Comparison of ENCODE assay signal across 29 mouse cellular contexts in genomic region chr15:74418635-74419034, GRCm38 (mm10).
DNase-seq lines count a peak whose midpoint lies in the region; ATAC-seq lines count a peak whose summit lies in the region.
"Had no signal": no experiment of that assay in that cellular context is flagged by ENCODE, and none has a peak within 500 bp of the region (broad histone marks: within the 10 kb centered on the region; RNA-seq: fewer than 3 reads in every experiment).

No protein-coding gene starts in this region.

- no peaks in the 10 kb centered on the region for H3K9me3 ChIP-seq in embryonic facial prominence, embryonic 14.5 days (ENCODE audit: control insufficient read depth, low read length)
- H3K9me3 ChIP-seq in embryonic facial prominence, embryonic 10.5 days, result no peaks in the 10 kb centered on the region
- H3K9me3 ChIP-seq: embryonic facial prominence, embryonic 13.5 days; forebrain, embryonic 10.5 days; forebrain, embryonic 13.5 days; heart, embryonic 10.5 days; heart, embryonic 13.5 days had no signal

- 79% methylated on average over 7 of the region's 7 CpGs for WGBS in embryonic facial prominence, embryonic 14.5 days
- 88% methylated on average over 7 of the region's 7 CpGs for WGBS in embryonic facial prominence, embryonic 10.5 days

- H3K4me2 ChIP-seq in embryonic facial prominence, embryonic 14.5 days (ENCODE audit: low read depth, low read length), result no peak overlapping the region
- H3K4me2 ChIP-seq: embryonic facial prominence, embryonic 13.5 days; forebrain, embryonic 13.5 days; heart, embryonic 13.5 days; hindbrain, embryonic 14.5 days had no signal

- ATAC-seq in embryonic facial prominence, embryonic 14.5 days (ENCODE audit: low read depth), result peak; percentile 70; the same call in 1 of the 2 replicates
- ATAC-seq: forebrain, embryonic 13.5 days; forebrain, embryonic 16.5 days; hindbrain, postnatal 0 days; inflammation-experienced regulatory T-cells, adult 6 months; intestine, embryonic 16.5 days; Patski had no signal

- H3K27me3 ChIP-seq in embryonic facial prominence, embryonic 14.5 days (replicated peaks; ENCODE audit: control insufficient read depth, insufficient read depth, low read length), result no peaks in the 10 kb centered on the region
- no peaks in the 10 kb centered on the region for H3K27me3 ChIP-seq in embryonic facial prominence, embryonic 10.5 days (replicated peaks; ENCODE audit: low read depth, poor library complexity, severe bottlenecking)
- H3K27me3 ChIP-seq: CH12.LX; embryonic facial prominence, embryonic 13.5 days; forebrain, embryonic 13.5 days had no signal

- H3K9ac ChIP-seq in embryonic facial prominence, embryonic 14.5 days (ENCODE audit: low read depth, low read length), result no peak overlapping the region
- H3K9ac ChIP-seq: embryonic facial prominence, embryonic 13.5 days; forebrain, embryonic 13.5 days; heart, embryonic 13.5 days; hindbrain, embryonic 14.5 days had no signal

- H3K36me3 ChIP-seq in embryonic facial prominence, embryonic 14.5 days (ENCODE audit: control insufficient read depth, insufficient read depth, low read length), result no peaks in the 10 kb centered on the region
- H3K36me3 ChIP-seq in embryonic facial prominence, embryonic 10.5 days (replicated peaks), result no peaks in the 10 kb centered on the region
- H3K36me3 ChIP-seq: embryonic facial prominence, embryonic 13.5 days; forebrain, embryonic 10.5 days; G1E; heart, embryonic 10.5 days; heart, embryonic 13.5 days had no signal

- DNase-seq in embryonic facial prominence, embryonic 14.5 days (ENCODE audit: low spot score), result peak; percentile 12
- no peak for DNase-seq in embryonic facial prominence, embryonic 10.5 days (ENCODE audit: low spot score)
- DNase-seq in frontal cortex, postnatal 36 days (ENCODE audit: low spot score in 2 of 2), result peak; percentile 19 to 47
- no peak for DNase-seq in frontal cortex, postnatal 14 days (ENCODE audit: low spot score in 2 of 2)
- peak; percentile 46 for DNase-seq in right cerebral cortex, adult 18-20 months
- DNase-seq in right cerebral cortex, postnatal 4 days, result no peak
- DNase-seq: adrenal gland, postnatal 36 days; cerebellum, adult 11 months; cerebellum, adult 2 months; cerebellum, adult 9-11 months; cerebellum, postnatal 25 days; gastrocnemius, postnatal 10 days; gastrocnemius, postnatal 36 days; heart, adult 2 months; heart, postnatal 14 days; heart, postnatal 4 days had no signal

- H3K4me1 ChIP-seq in embryonic facial prominence, embryonic 14.5 days (ENCODE audit: control insufficient read depth, insufficient read depth, low read length), result no peaks in the 10 kb centered on the region
- peaks cover 5% of the 10 kb centered on the region; the same call in 1 of the 2 replicates for H3K4me1 ChIP-seq in embryonic facial prominence, embryonic 10.5 days
- H3K4me1 ChIP-seq: heart, embryonic 10.5 days; heart, embryonic 13.5 days had no signal

- H3K27ac ChIP-seq in embryonic facial prominence, embryonic 14.5 days (replicated peaks; ENCODE audit: low read depth, low read length), result no peak overlapping the region
- H3K27ac ChIP-seq in embryonic facial prominence, embryonic 10.5 days (replicated peaks), result no peak overlapping the region
- H3K27ac ChIP-seq: embryonic facial prominence, embryonic 13.5 days; forebrain, embryonic 13.5 days; heart, adult 2 months; heart, embryonic 10.5 days; heart, embryonic 13.5 days; hindbrain, embryonic 14.5 days; hindbrain, postnatal 0 days had no signal

- H3K4me3 ChIP-seq in embryonic facial prominence, embryonic 14.5 days (ENCODE audit: low read depth, low read length), result no peak overlapping the region
- no peak overlapping the region for H3K4me3 ChIP-seq in embryonic facial prominence, embryonic 10.5 days
- H3K4me3 ChIP-seq: embryonic facial prominence, embryonic 13.5 days; forebrain, embryonic 10.5 days; forebrain, embryonic 13.5 days; heart, adult 2 months; heart, embryonic 10.5 days; heart, embryonic 13.5 days had no signal

Comparison
In these comparisons a context has a peak if more than half of its experiments do, and no peak if none do; other contexts are left out.
1. DNase-seq: peak in embryonic facial prominence, embryonic 14.5 days (single experiment), frontal cortex, postnatal 36 days (2 of 2) and right cerebral cortex, adult 18-20 months (single experiment); none in embryonic facial prominence, embryonic 10.5 days (single experiment), frontal cortex, postnatal 14 days (0 of 2) and right cerebral cortex, postnatal 4 days (single experiment).